Mouse (Mus musculus): ENCODE data around the gene Amot. TPM values are rescaled to one million over a fixed set of nuclear protein-coding genes. Genes with fewer than 3 reads are reported as not detected.

Amot gene
- polyA plus RNA-seq, 1 experiment from 2014 or later = 0.44 TPM

DNA sequence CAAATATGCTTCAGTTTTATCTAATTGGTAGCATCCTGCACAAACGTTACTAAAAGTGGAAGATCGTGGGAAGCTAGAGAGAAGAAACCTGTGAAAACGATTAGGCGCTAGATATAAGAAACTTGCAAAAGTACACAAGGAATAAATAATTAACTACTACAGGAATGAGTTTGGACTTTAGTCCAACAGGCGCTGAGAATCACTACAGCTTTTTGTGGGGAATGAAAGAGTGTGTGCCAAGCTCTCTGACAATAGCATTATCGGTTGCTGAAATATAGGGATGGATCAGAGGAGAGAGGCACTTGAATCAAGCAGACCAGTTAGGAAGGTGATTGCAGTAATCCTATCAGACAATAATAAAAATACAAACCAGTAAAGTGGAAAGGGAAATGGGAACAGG, 49.4 kb downstream of the Amot start:
- no peak overlapping the region for H3K27ac ChIP-seq
- WGBS (ENCODE audit: missing documents) = 94% methylated on average over 6 of the region's 6 CpGs
- H3K79me2 ChIP-seq (ENCODE audit: inconsistent target) = no peaks in the 10 kb centered on the region
- no peak overlapping the region for H3K4me3 ChIP-seq (ENCODE audit: inconsistent target)
- no peaks in the 10 kb centered on the region for H3K36me3 ChIP-seq (ENCODE audit: inconsistent target)

DNA sequence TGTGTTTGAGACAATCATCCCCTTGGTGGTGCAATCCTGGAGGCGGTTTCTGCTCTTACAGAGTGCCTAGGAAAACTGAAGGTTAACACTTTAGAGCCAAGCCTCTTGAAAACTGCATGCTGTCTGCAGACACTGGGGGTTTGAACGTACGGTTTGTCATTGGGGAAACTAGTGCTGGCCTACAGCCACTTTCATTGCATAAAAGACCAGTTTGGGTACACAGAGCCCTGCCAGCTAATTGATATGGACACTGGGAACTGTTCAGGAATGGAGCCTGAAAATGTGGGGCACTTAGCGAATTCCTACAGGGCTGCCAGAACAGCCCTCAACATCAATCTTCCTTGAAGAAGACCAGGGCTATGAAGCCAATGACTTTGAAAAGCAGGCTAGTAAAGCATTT, 50.2 kb downstream of the Amot start:
- WGBS (ENCODE audit: missing documents) = 93% methylated on average over 4 of the region's 4 CpGs
- no peaks in the 10 kb centered on the region for H3K36me3 ChIP-seq (ENCODE audit: inconsistent target)
- no peak overlapping the region for H3K27ac ChIP-seq
- no peak overlapping the region for H3K4me3 ChIP-seq (ENCODE audit: inconsistent target)
- no peaks in the 10 kb centered on the region for H3K79me2 ChIP-seq (ENCODE audit: inconsistent target)

DNA sequence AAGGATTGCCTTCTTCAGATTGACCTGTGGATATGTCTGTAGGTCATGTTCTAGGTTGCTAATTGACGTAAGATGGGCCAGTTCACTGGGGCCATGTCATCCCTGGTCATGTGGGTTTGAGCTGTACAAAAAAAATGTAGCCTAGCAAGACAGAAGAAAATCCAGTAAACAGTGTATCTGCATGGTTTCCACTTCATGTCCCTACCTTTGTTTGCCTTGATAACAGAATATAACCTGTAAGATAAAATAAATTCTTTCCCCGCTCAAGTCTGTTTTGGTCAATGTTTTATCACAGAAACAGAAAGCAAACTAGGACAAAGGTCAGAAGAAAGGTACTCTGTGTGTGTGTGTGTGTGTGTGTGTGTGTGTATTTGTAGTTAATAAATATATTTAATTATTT, 63.5 kb downstream of the Amot start:
- no peak overlapping the region for H3K27ac ChIP-seq
- H3K4me3 ChIP-seq (ENCODE audit: inconsistent target) = no peak overlapping the region
- 87% methylated on average over 2 of the region's 2 CpGs for WGBS (ENCODE audit: missing documents)
- H3K36me3 ChIP-seq (ENCODE audit: inconsistent target) = no peaks in the 10 kb centered on the region
- no peaks in the 10 kb centered on the region for H3K79me2 ChIP-seq (ENCODE audit: inconsistent target)

DNA sequence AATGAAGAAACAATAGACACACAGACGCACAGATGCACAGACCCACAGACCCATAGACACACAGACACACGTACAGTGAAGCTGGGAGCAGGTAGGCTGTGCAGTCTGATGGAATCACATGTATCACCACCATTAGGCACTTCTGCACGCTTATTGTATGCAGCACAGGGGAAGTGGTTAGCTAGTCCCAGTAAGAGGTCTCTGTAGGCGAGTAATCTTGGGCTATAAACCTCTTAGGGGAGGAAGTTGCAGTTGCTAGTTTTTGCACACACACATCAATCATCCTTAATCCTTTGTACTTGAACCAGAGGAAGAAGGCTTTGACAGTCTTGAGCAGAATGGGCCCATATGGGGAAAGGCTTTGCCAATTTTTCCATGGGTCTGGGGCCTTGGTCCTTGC, 71.3 kb downstream of the Amot start:
- no peak overlapping the region for H3K4me3 ChIP-seq (ENCODE audit: inconsistent target)
- H3K27ac ChIP-seq = no peak overlapping the region
- WGBS (ENCODE audit: missing documents) = 46% methylated on average over 4 of the region's 4 CpGs
- no peaks in the 10 kb centered on the region for H3K79me2 ChIP-seq (ENCODE audit: inconsistent target)
- no peaks in the 10 kb centered on the region for H3K36me3 ChIP-seq (ENCODE audit: inconsistent target)

DNA sequence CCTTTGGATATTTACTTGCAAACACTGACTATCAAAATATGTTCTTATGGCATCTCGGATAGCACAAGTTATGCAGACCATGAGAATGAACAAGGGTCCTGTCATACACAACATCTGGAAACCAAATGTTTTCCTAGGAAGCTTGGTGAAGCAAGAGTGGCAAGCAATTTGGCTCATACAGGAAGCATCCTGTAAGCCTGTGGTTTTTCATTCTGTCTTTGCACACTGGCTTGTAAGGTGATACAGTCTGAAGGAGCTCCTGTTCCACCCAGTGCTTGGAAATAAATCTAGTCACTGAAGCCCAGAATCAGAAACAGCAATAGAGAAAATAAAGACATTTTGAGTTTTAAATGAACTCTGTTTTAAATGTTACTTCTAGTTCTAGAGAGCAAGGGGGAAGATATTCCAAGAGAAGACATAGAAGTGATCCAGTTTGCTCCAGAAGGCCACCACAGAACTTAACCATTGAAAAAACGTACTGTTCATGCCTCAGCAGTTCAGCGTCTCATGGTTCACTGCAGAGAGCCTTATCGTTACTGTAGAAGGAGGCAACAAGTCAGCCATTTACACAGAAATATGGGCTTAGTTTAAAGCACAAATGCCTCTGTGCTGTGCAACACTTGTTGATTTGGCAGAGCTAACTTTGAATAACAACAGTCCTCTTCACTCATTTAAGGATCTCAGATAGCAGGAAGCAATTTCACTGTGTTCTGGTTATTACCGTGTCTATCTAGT, 74.0 kb downstream of the Amot start:
- Histone ChIP-seq H3K4me3 (ENCODE audit: inconsistent target) (no peak overlapping the region), H3K79me2 (ENCODE audit: inconsistent target) (no peaks in the 10 kb centered on the region), H3K36me3 (ENCODE audit: inconsistent target) (no peaks in the 10 kb centered on the region), H3K27ac (no peak overlapping the region)
- WGBS (ENCODE audit: missing documents) = 81% methylated on average over 5 of the region's 5 CpGs

DNA sequence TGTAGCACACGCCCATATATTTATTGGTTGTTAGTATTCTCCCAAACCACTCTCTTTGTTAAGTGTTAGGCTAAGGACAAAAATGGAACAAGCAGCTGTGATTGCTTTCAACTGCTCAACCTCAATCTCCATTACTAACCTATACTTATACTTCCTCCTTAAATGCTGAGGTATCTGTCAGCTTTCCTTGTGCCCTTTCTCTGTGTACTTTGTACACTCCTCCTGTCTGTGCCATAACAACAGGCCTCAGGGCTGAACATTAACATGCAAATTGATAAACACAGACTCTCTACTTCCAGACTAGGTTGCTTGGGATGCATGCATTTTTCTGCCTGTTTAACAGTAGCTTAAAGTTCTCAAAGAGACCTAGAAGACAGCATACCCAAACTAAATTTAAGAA, 76.2 kb downstream of the Amot start:
- no peaks in the 10 kb centered on the region for H3K36me3 ChIP-seq (ENCODE audit: inconsistent target)
- no peak overlapping the region for H3K4me3 ChIP-seq (ENCODE audit: inconsistent target)
- 100% methylated on average over 1 of the region's 1 CpGs for WGBS (ENCODE audit: missing documents)
- H3K79me2 ChIP-seq (ENCODE audit: inconsistent target) = no peaks in the 10 kb centered on the region
- no peak overlapping the region for H3K27ac ChIP-seq

DNA sequence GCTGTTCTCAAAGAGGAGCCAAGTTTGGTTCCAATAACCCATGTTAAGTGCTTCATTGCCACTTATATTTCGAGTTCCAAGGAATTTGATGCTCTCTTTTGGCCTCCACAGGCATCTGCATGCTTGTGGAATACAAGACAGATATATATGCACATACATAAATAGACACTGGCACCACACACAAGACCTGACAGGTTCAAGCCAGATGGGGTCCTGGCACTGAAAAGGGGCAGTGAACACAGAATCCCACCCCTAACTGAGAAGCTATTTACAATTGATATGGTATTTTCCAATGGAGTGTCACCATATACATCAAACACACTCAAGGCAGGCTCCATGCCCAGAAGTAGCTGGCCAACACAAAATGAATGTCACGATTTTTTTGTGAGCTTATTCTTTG, 81.0 kb downstream of the Amot start:
- Histone ChIP-seq H3K36me3 (ENCODE audit: inconsistent target) (no peaks in the 10 kb centered on the region), H3K27ac (no peak overlapping the region), H3K79me2 (ENCODE audit: inconsistent target) (no peaks in the 10 kb centered on the region), H3K4me3 (ENCODE audit: inconsistent target) (no peak overlapping the region)
- 77% methylated on average over 2 of the region's 2 CpGs for WGBS (ENCODE audit: missing documents)

DNA sequence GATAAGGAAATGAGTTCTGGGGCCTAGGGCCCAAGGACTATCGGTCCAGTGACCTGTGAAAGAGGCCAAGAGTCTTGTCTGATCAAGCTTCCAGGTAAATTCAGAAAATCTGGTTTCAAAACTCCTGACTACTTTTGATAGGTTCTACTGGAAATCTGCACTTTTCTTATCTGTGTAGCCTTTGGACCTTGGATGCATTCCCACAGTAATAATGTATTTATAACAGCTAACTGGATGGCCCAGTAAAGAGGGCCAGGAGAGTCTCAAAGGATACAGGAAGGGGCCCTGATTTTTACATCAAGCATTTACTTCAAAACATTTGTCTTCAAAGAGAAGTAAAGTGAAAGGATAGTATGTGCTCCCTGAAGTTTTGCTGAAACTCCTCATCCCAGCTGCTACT, 90.7 kb downstream of the Amot start:
- 80% methylated on average over 1 of the region's 1 CpGs for WGBS (ENCODE audit: missing documents)
- Histone ChIP-seq H3K4me3 (ENCODE audit: inconsistent target) (no peak overlapping the region), H3K36me3 (ENCODE audit: inconsistent target) (no peaks in the 10 kb centered on the region), H3K79me2 (ENCODE audit: inconsistent target) (no peaks in the 10 kb centered on the region), H3K27ac (no peak overlapping the region)

DNA sequence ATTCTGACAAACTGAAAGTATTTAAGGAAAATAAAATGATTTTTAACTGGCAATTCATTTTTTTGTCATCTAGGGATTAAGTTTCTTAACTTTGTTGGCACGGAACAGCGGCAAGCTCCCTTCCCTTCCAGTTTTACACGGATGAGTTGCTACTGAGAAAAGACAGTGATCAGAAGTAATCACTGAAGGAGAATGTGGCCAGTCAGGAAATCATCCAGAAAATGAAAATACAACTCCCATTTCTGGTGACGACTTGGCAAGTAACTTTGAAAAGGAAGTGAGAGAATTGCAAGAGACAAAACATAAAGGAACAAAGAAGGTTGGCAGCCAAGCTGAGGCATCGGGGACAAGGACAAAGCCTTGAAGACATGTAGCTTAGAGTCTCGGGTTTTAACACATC, 93.6 kb downstream of the Amot start:
- Histone ChIP-seq H3K36me3 (ENCODE audit: inconsistent target) (no peaks in the 10 kb centered on the region), H3K79me2 (ENCODE audit: inconsistent target) (no peaks in the 10 kb centered on the region), H3K27ac (no peak overlapping the region), H3K4me3 (ENCODE audit: inconsistent target) (no peak overlapping the region)
- 45% methylated on average over 6 of the region's 6 CpGs for WGBS (ENCODE audit: missing documents)

DNA sequence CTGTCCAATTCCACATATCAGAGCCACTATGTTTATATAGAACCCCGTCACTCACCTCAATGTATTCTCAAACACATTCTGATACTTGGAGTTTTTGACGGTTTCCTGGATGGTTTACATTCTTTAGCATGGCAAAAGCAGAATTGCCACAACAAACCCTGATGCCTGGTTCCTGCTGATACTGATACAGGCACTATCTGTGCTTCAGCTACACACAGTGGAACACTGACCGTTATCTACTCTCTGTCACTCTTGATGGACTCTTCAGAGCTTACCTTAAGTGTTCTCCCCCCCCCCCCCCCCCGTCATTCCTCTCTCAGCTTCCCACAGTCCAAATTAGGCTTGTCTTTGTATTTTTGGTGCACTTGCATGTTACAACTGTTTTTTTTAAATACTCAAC, 98.9 kb downstream of the Amot start:
- Histone ChIP-seq H3K79me2 (ENCODE audit: inconsistent target) (no peaks in the 10 kb centered on the region), H3K27ac (no peak overlapping the region), H3K36me3 (ENCODE audit: inconsistent target) (no peaks in the 10 kb centered on the region), H3K4me3 (ENCODE audit: inconsistent target) (no peak overlapping the region)
- 74% methylated on average over 3 of the region's 4 CpGs for WGBS (ENCODE audit: missing documents)

DNA sequence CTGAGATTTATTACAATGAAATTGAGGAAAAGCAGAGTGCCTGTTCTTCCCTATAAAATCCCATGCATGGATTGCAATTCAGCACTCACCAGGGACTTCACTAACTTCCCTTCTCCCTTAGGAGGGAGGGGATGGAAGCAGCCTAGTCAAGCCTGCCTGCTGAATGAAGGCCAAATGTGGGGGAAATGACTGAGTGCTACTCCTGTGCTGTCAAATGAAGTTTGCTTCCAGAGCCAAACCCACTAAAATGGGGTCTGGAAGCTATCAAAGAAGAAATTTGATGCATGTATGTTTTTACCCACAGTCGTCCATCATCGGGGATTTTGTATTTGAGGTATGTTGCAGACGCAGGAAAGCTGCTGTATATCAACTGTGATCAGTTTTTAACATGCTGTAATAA, 103.1 kb downstream of the Amot start:
- Histone ChIP-seq H3K79me2 (ENCODE audit: inconsistent target) (no peaks in the 10 kb centered on the region), H3K36me3 (ENCODE audit: inconsistent target) (no peaks in the 10 kb centered on the region), H3K4me3 (ENCODE audit: inconsistent target) (no peak overlapping the region), H3K27ac (no peak overlapping the region)
- 98% methylated on average over 3 of the region's 3 CpGs for WGBS (ENCODE audit: missing documents)

DNA sequence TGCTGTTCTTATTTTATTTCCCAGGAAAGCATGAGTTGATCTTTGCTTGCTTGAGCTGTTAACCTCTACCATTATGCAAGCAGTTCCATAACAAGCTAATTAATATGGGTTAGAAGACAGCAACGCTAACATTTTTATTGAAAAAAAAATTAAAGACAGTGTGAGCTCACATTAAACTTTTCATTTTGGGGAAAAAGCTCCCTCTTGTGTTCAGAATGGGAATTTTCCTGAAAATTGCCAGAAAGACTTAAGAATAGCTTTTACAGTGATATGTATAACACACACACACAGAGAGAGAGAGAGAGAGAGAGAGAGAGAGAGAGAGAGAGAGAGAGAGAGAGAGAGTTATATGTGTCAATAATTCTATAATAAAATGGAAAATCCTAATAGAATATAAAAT, 105.7 kb downstream of the Amot start:
- Histone ChIP-seq H3K36me3 (ENCODE audit: inconsistent target) (no peaks in the 10 kb centered on the region), H3K79me2 (ENCODE audit: inconsistent target) (no peaks in the 10 kb centered on the region), H3K4me3 (ENCODE audit: inconsistent target) (no peak overlapping the region), H3K27ac (no peak overlapping the region)
- 27% methylated on average over 1 of the region's 1 CpGs for WGBS (ENCODE audit: missing documents)

Other genes starting within 250 kb of the Amot start
- gene Lhfpl1, start 156.1 kb downstream of the Amot start, polyA plus RNA-seq (2018) = not detected in 3 replicates

All from macrophage (primary cell).